Mouse (Mus musculus) G1E (cell line): ENCODE data around the gene Ces1a. TPM values are rescaled to one million over a fixed set of nuclear protein-coding genes. Genes with fewer than 3 reads are reported as not detected.

ENCODE experiments used
- ATAC-seq: 2 replicates; pipeline ENCODE4 v1.8.0; 2016; ENCODE audit warnings: mild to moderate bottlenecking; ENCODE audit not compliant: insufficient number of reproducible peaks, poor library complexity, low FRiP score, severe bottlenecking; ENCODE audit errors: extremely low read depth
- DNase-seq: peaks from one replicate; pipeline ENCODE4 v3.0.0; 2012; ENCODE audit warnings: low spot score
- H3K27me3 ChIP-seq: 2 replicates; pipeline ENCODE4 v1.6.1; 2012; ENCODE audit warnings: mild to moderate bottlenecking, low read length, inconsistent platforms; ENCODE audit not compliant: insufficient read depth
- H3K36me3 ChIP-seq: replicated peaks from 2 replicates; pipeline ENCODE3; 2012; ENCODE audit warnings: mild to moderate bottlenecking, inconsistent platforms
- H3K4me1 ChIP-seq: 2 replicates; pipeline ENCODE4 v1.6.1; 2012; ENCODE audit warnings: low read depth, low read length, inconsistent platforms, mixed read lengths; ENCODE audit not compliant: insufficient read depth
- H3K4me3 ChIP-seq: 2 replicates; pipeline ENCODE4 v1.5.1; 2012; ENCODE audit warnings: low read depth, mild to moderate bottlenecking, inconsistent platforms, low read length, moderate library complexity, mixed read lengths
- H3K9me3 ChIP-seq: replicated peaks from 2 replicates; pipeline ENCODE4 v1.6.1; 2012; ENCODE audit warnings: inconsistent platforms
- CTCF ChIP-seq: IDR thresholded peaks from 2 replicates; pipeline ENCODE4 v1.5.1; 2012; ENCODE audit warnings: low read depth, low read length, inconsistent platforms, mixed read lengths
- GATA1 ChIP-seq: IDR thresholded peaks from 2 replicates; pipeline ENCODE4 v1.6.1; 2012; ENCODE audit warnings: borderline replicate concordance, low read length, inconsistent platforms, mixed read lengths
- GATA2 ChIP-seq: IDR thresholded peaks from 2 replicates; pipeline ENCODE4 v1.6.1; 2012; ENCODE audit warnings: low read depth, low read length, inconsistent platforms, borderline replicate concordance
- POLR2AphosphoS5 ChIP-seq: IDR thresholded peaks from 2 replicates; pipeline ENCODE4 v1.6.1; 2012; ENCODE audit warnings: low read depth, low read length, inconsistent platforms; ENCODE audit not compliant: insufficient replicate concordance
- TAL1 ChIP-seq: conservative IDR thresholded peaks from 2 replicates; pipeline ENCODE4 v1.6.1; 2012; ENCODE audit warnings: low read depth, low read length, inconsistent platforms, mixed read lengths
- polyA plus RNA-seq: library from polyadenylated mRNA; stranded (reverse); fragments of >175 nt; gene quantifications from 2 replicates; pipeline ENCODE4 v1.2.3, GENCODE M21; 2012
- total RNA-seq, 2 experiments: library from RNA; stranded (forward) in 1 of 2; stranded (reverse) in 1 of 2; fragments of 200-1000 nt in 1 of 2; fragments of >200 nt in 1 of 2; fragmentation: Nextera tagmentation in 1 of 2; gene quantifications; 2 replicates each; pipeline ENCODE4 v1.2.3; 2014 to 2017

Gene Ces1a
- total and polyA plus RNA-seq, 3 experiments: 0.05 TPM; not detected in 2

DNA sequence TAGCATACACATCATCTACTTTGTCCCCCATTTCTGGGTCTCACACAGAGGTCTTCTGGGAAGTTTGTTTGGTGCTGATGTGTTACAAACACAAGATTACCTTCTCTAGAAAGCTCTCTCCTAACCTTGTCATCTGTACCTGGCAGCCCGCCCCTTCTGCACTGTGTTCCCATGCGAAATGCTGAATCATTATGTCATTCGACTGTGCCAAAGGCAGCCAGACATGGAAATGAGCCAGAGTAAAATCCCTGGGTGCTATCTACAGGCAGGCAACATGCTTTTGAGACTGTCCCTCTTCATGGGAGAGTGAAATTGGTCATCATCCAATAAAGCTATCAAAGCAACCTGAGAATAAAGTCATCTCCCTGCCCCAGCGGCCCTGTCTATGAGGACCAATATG, 27.3 kb upstream of the Ces1a start:
- ATAC-seq (no peak), DNase-seq (no peak)
- no peaks in the 10 kb centered on the region for H3K27me3 ChIP-seq
- H3K4me3 ChIP-seq: no peak overlapping the region
- H3K9me3 ChIP-seq: peaks cover 7% of the 10 kb centered on the region
- no peaks in the 10 kb centered on the region for H3K36me3 ChIP-seq
- H3K4me1 ChIP-seq: no peaks in the 10 kb centered on the region
- TF ChIP-seq TAL1: no peak
- no peak for TF ChIP-seq CTCF
- TF ChIP-seq GATA2: no peak
- TF ChIP-seq GATA1: no peak
- TF ChIP-seq POLR2AphosphoS5: no peak

GRCm38 (mm10) chr8:93063416-93064117, 15.6 kb upstream of the Ces1a start:
- ATAC-seq: no peak
- Histone ChIP-seq H3K27me3 (no peaks in the 10 kb centered on the region), H3K36me3 (no peaks in the 10 kb centered on the region), H3K9me3 (no peaks in the 10 kb centered on the region), H3K4me3 (no peak overlapping the region), H3K4me1 (no peaks in the 10 kb centered on the region)
- DNase-seq: no peak
- TF ChIP-seq GATA2: no peak
- no peak for TF ChIP-seq TAL1
- TF ChIP-seq CTCF: no peak
- no peak for TF ChIP-seq POLR2AphosphoS5
- no peak for TF ChIP-seq GATA1

GRCm38 (mm10) chr8:93059185-93059584, 11.2 kb upstream of the Ces1a start:
- no peaks in the 10 kb centered on the region for H3K36me3 ChIP-seq
- no peaks in the 10 kb centered on the region for H3K4me1 ChIP-seq
- no peaks in the 10 kb centered on the region for H3K27me3 ChIP-seq
- DNase-seq: no peak
- TF ChIP-seq CTCF (no peak), GATA1 (no peak), TAL1 (no peak), GATA2 (no peak), POLR2AphosphoS5 (no peak)
- peaks cover 2% of the 10 kb centered on the region; the same call in 1 of the 2 replicates for H3K9me3 ChIP-seq
- ATAC-seq: no peak
- H3K4me3 ChIP-seq: no peak overlapping the region

- no peak for ATAC-seq
- Histone ChIP-seq H3K9me3 (peaks cover 2% of the 10 kb centered on the region; the same call in 1 of the 2 replicates), H3K4me3 (no peak overlapping the region), H3K27me3 (no peaks in the 10 kb centered on the region), H3K4me1 (no peaks in the 10 kb centered on the region), H3K36me3 (no peaks in the 10 kb centered on the region)
- DNase-seq: no peak
- TF ChIP-seq POLR2AphosphoS5 (no peak), GATA2 (no peak), TAL1 (no peak), CTCF (no peak), GATA1 (no peak)
Measured at GRCm38 (mm10) chr8:93055238-93055637, 7.2 kb upstream of the Ces1a start.

DNA sequence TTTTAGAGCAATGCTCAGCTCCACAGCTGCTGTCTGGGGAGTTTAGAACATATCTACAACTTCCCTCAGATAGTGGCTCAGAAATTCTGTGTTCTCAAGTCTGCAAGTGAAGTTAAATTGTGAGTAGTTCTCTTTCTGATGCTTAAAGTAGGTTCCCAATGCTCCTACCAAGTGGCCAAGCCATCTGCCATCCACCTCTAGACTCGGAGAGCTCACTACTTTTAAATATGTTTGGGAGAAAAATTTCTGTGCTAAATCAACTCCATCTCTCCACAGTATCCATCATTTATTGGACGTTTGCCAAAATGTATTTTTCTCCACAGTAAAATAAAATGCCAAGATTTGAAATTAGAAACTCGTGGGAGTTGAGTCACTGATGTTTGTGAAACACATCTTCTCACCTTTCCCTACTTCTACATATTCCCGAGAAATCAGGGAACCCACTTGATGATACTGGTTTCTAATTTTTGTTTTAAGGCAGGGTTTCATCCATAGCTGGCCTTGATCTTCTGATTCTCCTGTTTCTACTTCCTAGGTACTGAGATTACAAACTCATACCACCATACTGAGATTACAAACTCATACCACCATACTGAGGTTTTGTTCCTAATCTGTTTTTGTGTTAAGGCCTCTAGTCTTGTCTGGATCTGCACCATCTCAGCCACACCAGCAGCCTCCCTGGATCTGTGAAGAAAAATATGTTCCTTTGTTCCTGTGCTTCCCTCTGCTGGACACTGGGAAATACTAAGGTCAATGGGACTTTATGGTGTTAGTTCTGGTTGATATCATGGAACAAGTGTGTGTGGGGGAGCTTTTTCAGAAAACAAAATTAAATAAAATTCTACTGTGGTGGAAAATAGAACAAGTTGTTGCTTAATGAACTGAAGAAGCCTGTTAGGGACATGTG, 771 bp upstream of the Ces1a start:
- no peak overlapping the region for H3K4me3 ChIP-seq
- peaks cover 13% of the 10 kb centered on the region for H3K9me3 ChIP-seq
- no peak for ATAC-seq
- TF ChIP-seq GATA2: no peak
- no peak for TF ChIP-seq POLR2AphosphoS5
- no peak for TF ChIP-seq TAL1
- TF ChIP-seq CTCF: no peak
- TF ChIP-seq GATA1: no peak
- H3K36me3 ChIP-seq: no peaks in the 10 kb centered on the region
- DNase-seq: no peak
- H3K27me3 ChIP-seq: no peaks in the 10 kb centered on the region
- H3K4me1 ChIP-seq: no peaks in the 10 kb centered on the region

- no peak for ATAC-seq
- TF ChIP-seq POLR2AphosphoS5: no peak
- no peak for TF ChIP-seq CTCF
- TF ChIP-seq GATA1: no peak
- TF ChIP-seq TAL1: no peak
- TF ChIP-seq GATA2: no peak
Measured at GRCm38 (mm10) chr8:93043083-93043482, 4.9 kb downstream of the Ces1a start.

More at GRCm38 (mm10) chr8:93043083-93043482, 4.9 kb downstream of the Ces1a start:
- Histone ChIP-seq H3K4me3 (no peak overlapping the region), H3K4me1 (no peaks in the 10 kb centered on the region), H3K36me3 (no peaks in the 10 kb centered on the region), H3K9me3 (peaks cover 13% of the 10 kb centered on the region), H3K27me3 (no peaks in the 10 kb centered on the region)
- DNase-seq: no peak
